8 mouse cellular contexts compared by ENCODE assay signal in the genomic region with DNA sequence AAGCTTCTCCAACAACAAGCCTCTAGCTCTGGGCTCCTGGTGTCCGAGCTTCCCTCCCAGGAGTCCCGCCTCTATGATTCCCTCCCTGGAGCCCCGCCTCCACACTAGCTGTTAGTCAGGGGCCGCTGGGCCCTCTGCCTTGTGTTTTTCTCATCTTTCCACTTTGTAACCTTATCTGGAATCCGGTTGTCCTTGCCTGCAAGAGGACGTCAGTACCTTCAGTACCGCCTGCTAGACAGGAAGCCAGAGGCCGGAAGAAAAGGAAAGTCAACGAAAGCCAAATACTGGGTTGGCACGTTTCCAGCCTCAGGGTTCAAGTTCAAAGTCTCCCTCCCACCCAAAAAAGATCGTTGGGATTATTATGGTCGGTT. TPM values are rescaled to one million over a fixed set of nuclear protein-coding genes. Genes with fewer than 3 reads are reported as not detected.
DNase-seq lines count a peak whose midpoint lies in the region; ATAC-seq and TF ChIP-seq lines count a peak whose summit lies in the region.

No protein-coding gene starts in this region.

- no peak overlapping the region for H3K4me2 ChIP-seq in hindbrain, embryonic 12.5 days (replicated peaks)
- H3K4me2 ChIP-seq in embryonic facial prominence, embryonic 13.5 days: peak overlapping the region; percentile 36
- peak overlapping the region; percentile 22 for H3K4me2 ChIP-seq in stomach, embryonic 14.5 days (replicated peaks; ENCODE audit: low read depth, low read length)
- H3K4me2 ChIP-seq in forebrain, embryonic 11.5 days (ENCODE audit: low read depth, low read length, severe bottlenecking): no peak overlapping the region

- H3K4me1 ChIP-seq in hindbrain, embryonic 10.5 days (replicated peaks): peaks cover 54% of the 10 kb centered on the region
- peaks cover 12% of the 10 kb centered on the region for H3K4me1 ChIP-seq in hindbrain, embryonic 12.5 days
- H3K4me1 ChIP-seq in embryonic facial prominence, embryonic 13.5 days: peaks cover 24% of the 10 kb centered on the region
- peaks cover 8% of the 10 kb centered on the region; the same call in 1 of the 2 replicates for H3K4me1 ChIP-seq in liver, adult 2 months (ENCODE audit: control insufficient read depth, insufficient read depth, low read length)
- H3K4me1 ChIP-seq in stomach, embryonic 14.5 days (ENCODE audit: control insufficient read depth, insufficient read depth, low read length): peaks cover 16% of the 10 kb centered on the region; the same call in 1 of the 2 replicates
- H3K4me1 ChIP-seq in forebrain, embryonic 11.5 days (replicated peaks; ENCODE audit: control insufficient read depth, insufficient read depth, low read length): no peaks in the 10 kb centered on the region; the same call in 1 of the 2 replicates

- no peaks in the 10 kb centered on the region for H3K9me3 ChIP-seq in hindbrain, embryonic 10.5 days
- no peaks in the 10 kb centered on the region for H3K9me3 ChIP-seq in hindbrain, embryonic 12.5 days (replicated peaks)
- no peaks in the 10 kb centered on the region for H3K9me3 ChIP-seq in embryonic facial prominence, embryonic 13.5 days
- no peaks in the 10 kb centered on the region for H3K9me3 ChIP-seq in stomach, embryonic 14.5 days (ENCODE audit: control insufficient read depth, low read depth, low read length)
- no peaks in the 10 kb centered on the region for H3K9me3 ChIP-seq in forebrain, embryonic 11.5 days (ENCODE audit: control insufficient read depth, low read length)

- no peak for ATAC-seq in hindbrain, embryonic 12.5 days (ENCODE audit: low FRiP score)
- no peak for ATAC-seq in embryonic facial prominence, embryonic 13.5 days (ENCODE audit: insufficient number of reproducible peaks, insufficient read depth, low FRiP score, low TSS enrichment, low read depth)
- ATAC-seq in stomach, embryonic 14.5 days (ENCODE audit: insufficient number of reproducible peaks, insufficient read depth, low FRiP score, low read depth): peak; percentile 66
- ATAC-seq in forebrain, embryonic 11.5 days (replicated peaks; ENCODE audit: low FRiP score): no peak

- no peak for DNase-seq in hindbrain, embryonic 10.5 days (ENCODE audit: low spot score)
- peak; percentile 81 for DNase-seq in heart, postnatal 4 days
- DNase-seq in liver, adult 2 months (ENCODE audit: extremely low read depth, low read depth, low spot score): peak; percentile 41
- DNase-seq in forebrain, embryonic 11.5 days (ENCODE audit: low spot score): no peak
- no peak for DNase-seq in left cerebral cortex, postnatal 4 days

- WGBS in hindbrain, embryonic 10.5 days: 25% methylated on average over 12 of the region's 12 CpGs
- WGBS in hindbrain, embryonic 12.5 days: 24% methylated on average over 12 of the region's 12 CpGs
- WGBS in embryonic facial prominence, embryonic 13.5 days: 4% methylated on average over 12 of the region's 12 CpGs
- 9% methylated on average over 12 of the region's 12 CpGs for WGBS in liver, adult 2 months
- WGBS in stomach, embryonic 14.5 days: 3% methylated on average over 12 of the region's 12 CpGs
- 33% methylated on average over 12 of the region's 12 CpGs for WGBS in forebrain, embryonic 11.5 days

- no peak overlapping the region for H3K4me3 ChIP-seq in hindbrain, embryonic 10.5 days
- no peak overlapping the region for H3K4me3 ChIP-seq in hindbrain, embryonic 12.5 days
- H3K4me3 ChIP-seq in embryonic facial prominence, embryonic 13.5 days: no peak overlapping the region
- H3K4me3 ChIP-seq in liver, adult 2 months (ENCODE audit: insufficient read depth, low read depth, low read length): no peak overlapping the region
- no peak overlapping the region for H3K4me3 ChIP-seq in stomach, embryonic 14.5 days (ENCODE audit: low read depth, low read length)
- no peak overlapping the region for H3K4me3 ChIP-seq in forebrain, embryonic 11.5 days (ENCODE audit: low read depth, low read length)

- intact Hi-C loops in left cerebral cortex, postnatal 4 days (cut with DNase I): no loop called here

- TF ChIP-seq CTCF in liver, adult 2 months (IDR thresholded peaks at IDR 0.05; ENCODE audit: low read depth, low read length): no peak

- no peaks in the 10 kb centered on the region for H3K36me3 ChIP-seq in hindbrain, embryonic 10.5 days
- no peaks in the 10 kb centered on the region for H3K36me3 ChIP-seq in hindbrain, embryonic 12.5 days
- no peaks in the 10 kb centered on the region for H3K36me3 ChIP-seq in embryonic facial prominence, embryonic 13.5 days
- no peaks in the 10 kb centered on the region; the same call in 1 of the 2 replicates for H3K36me3 ChIP-seq in liver, adult 2 months (ENCODE audit: control insufficient read depth, insufficient read depth, low read length)
- no peaks in the 10 kb centered on the region for H3K36me3 ChIP-seq in stomach, embryonic 14.5 days (ENCODE audit: control insufficient read depth, insufficient read depth, low read length)
- no peaks in the 10 kb centered on the region for H3K36me3 ChIP-seq in forebrain, embryonic 11.5 days (ENCODE audit: control insufficient read depth, insufficient read depth, low read length)

- H3K9ac ChIP-seq in hindbrain, embryonic 12.5 days: no peak overlapping the region
- peak overlapping the region; percentile 33; the same call in 1 of the 2 replicates for H3K9ac ChIP-seq in embryonic facial prominence, embryonic 13.5 days
- H3K9ac ChIP-seq in liver, adult 2 months (ENCODE audit: low read depth, low read length): no peak overlapping the region
- H3K9ac ChIP-seq in stomach, embryonic 14.5 days (replicated peaks; ENCODE audit: low read depth, low read length): no peak overlapping the region
- no peak overlapping the region for H3K9ac ChIP-seq in forebrain, embryonic 11.5 days (ENCODE audit: low read length)

- H3K27me3 ChIP-seq in hindbrain, embryonic 10.5 days (ENCODE audit: insufficient read depth, poor library complexity, severe bottlenecking): peaks cover 16% of the 10 kb centered on the region
- H3K27me3 ChIP-seq in hindbrain, embryonic 12.5 days: 0 out of 2 replicates have a peak, but pooled peaks cover 4% of the 10 kb centered on the region
- no peaks in the 10 kb centered on the region for H3K27me3 ChIP-seq in embryonic facial prominence, embryonic 13.5 days
- no peaks in the 10 kb centered on the region for H3K27me3 ChIP-seq in liver, adult 2 months (ENCODE audit: control insufficient read depth, insufficient read depth, low read length)
- no peaks in the 10 kb centered on the region for H3K27me3 ChIP-seq in stomach, embryonic 14.5 days (ENCODE audit: control insufficient read depth, insufficient read depth, low read length)
- H3K27me3 ChIP-seq in forebrain, embryonic 11.5 days (ENCODE audit: control insufficient read depth, insufficient read depth, low read length): no peaks in the 10 kb centered on the region

- H3K27ac ChIP-seq in hindbrain, embryonic 10.5 days: peak overlapping the region; percentile 50
- no peak overlapping the region for H3K27ac ChIP-seq in hindbrain, embryonic 12.5 days
- peak overlapping the region; percentile 57 for H3K27ac ChIP-seq in embryonic facial prominence, embryonic 13.5 days
- H3K27ac ChIP-seq in liver, adult 2 months (replicated peaks; ENCODE audit: insufficient read depth, low read depth, low read length): peak overlapping the region; percentile 24
- H3K27ac ChIP-seq in stomach, embryonic 14.5 days (ENCODE audit: low read length): peak overlapping the region; percentile 62; the same call in 1 of the 2 replicates
- no peak overlapping the region for H3K27ac ChIP-seq in forebrain, embryonic 11.5 days (ENCODE audit: low read depth, low read length)

- H3K79me2 ChIP-seq in liver, adult 2 months (ENCODE audit: control insufficient read depth, insufficient read depth, low read length): no peaks in the 10 kb centered on the region

- TF ChIP-seq POLR2A in liver, adult 2 months (IDR thresholded peaks at IDR 0.05; ENCODE audit: extremely low read depth, insufficient read depth, low read length): no peak

RNA-seq across cellular contexts. Expression of a gene that starts 15.9 kb away (rescaled TPM):
- 5.4 and 6.3 TPM in 2 replicates for polyA plus RNA-seq in hindbrain, embryonic 10.5 days (2016; fragmentation: Nextera tagmentation; extraction: Ambion mirVana)
- 3.7 and 4.6 TPM in 2 replicates for polyA plus RNA-seq in hindbrain, embryonic 12.5 days (2016; fragmentation: Nextera tagmentation; extraction: Ambion mirVana)
- 3.9 and 4.6 TPM in 2 replicates for polyA plus RNA-seq in embryonic facial prominence, embryonic 13.5 days (2015; fragmentation: Nextera tagmentation; extraction: Ambion mirVana)
- 1 to 10 TPM; 8.4 to 9.7 TPM for total RNA-seq in heart, postnatal 4 days (2021)
- total RNA-seq in liver, adult 2 months (2014; rRNA removed): 5.5 and 7.6 TPM in 2 replicates
- 3.3 and 7.0 TPM in 2 replicates for polyA plus RNA-seq in liver, adult 2 months (2012; rRNA removed)
- 12.7 and 15.3 TPM in 2 replicates for polyA plus RNA-seq in stomach, embryonic 14.5 days (2014; fragmentation: Nextera tagmentation; extraction: Ambion mirVana)
- 2.7 and 3.7 TPM in 2 replicates for polyA plus RNA-seq in forebrain, embryonic 11.5 days (2014; fragmentation: Nextera tagmentation; extraction: Ambion mirVana)
- 1 to 10 TPM; 1.8 to 2.5 TPM for total RNA-seq in left cerebral cortex, postnatal 4 days (2021)

Comparison
In these comparisons a context has a peak if more than half of its experiments do, and no peak if none do; other contexts are left out.
1. H3K27ac ChIP-seq: peak in hindbrain, embryonic 10.5 days (single experiment), embryonic facial prominence, embryonic 13.5 days (single experiment), liver, adult 2 months (single experiment) and stomach, embryonic 14.5 days (single experiment); none in hindbrain, embryonic 12.5 days (single experiment) and forebrain, embryonic 11.5 days (single experiment).
2. DNase-seq: peak in heart, postnatal 4 days (single experiment) and liver, adult 2 months (single experiment); none in hindbrain, embryonic 10.5 days (single experiment), forebrain, embryonic 11.5 days (single experiment) and left cerebral cortex, postnatal 4 days (single experiment).
3. H3K4me2 ChIP-seq: peak in embryonic facial prominence, embryonic 13.5 days (single experiment) and stomach, embryonic 14.5 days (single experiment); none in hindbrain, embryonic 12.5 days (single experiment) and forebrain, embryonic 11.5 days (single experiment).